Mouse (Mus musculus): ENCODE data around the gene Psmg3. TPM values are rescaled to one million over a fixed set of nuclear protein-coding genes. Genes with fewer than 3 reads are reported as not detected.
A peak's percentile ranks its signal among the peaks of the same experiment; 100 is the strongest.

The Psmg3 gene
- total RNA-seq, 2 experiments from 2014 or later = 7.5 to 8.8 TPM

DNA sequence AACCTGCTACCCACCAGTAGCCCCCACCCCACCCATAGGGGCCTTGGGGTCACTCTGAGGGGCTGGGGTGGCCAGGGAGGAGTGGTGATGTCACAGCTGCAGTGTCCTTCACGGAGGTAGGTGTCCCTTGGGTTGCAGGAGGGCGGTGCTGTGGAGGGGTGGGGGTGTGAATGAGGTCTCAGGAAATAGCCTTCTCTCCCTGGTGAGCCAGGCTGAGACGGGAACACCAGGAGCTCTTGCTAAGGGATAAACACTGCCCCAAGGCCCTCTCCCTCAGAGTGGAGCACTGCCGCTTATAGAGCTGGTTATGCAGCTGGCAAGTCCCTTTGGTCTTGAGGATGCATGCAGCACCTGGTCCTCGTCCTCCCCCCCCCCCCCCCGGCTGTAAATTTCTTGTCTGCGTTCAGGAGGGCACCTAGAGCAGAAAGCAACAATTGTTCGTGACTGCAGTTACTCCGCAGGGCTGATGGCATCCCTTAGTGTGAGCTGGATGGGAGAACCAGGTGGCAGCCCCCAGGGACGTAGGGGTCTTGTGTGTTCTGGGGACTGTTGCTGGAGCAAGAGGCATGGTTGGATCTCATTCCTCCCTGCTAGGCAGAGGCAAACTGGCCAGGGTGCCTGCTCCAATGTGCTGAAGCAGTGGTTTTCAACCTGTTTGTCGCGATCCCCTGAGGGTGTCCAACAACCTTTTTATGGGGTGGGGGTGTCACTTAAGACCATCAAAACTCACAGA lies 28.4 kb downstream of the Psmg3 start:
- intact Hi-C loops (cut with DNase I; ENCODE audit: low total_unique reads) = no loop called here
- DNase-seq = no peak

DNA sequence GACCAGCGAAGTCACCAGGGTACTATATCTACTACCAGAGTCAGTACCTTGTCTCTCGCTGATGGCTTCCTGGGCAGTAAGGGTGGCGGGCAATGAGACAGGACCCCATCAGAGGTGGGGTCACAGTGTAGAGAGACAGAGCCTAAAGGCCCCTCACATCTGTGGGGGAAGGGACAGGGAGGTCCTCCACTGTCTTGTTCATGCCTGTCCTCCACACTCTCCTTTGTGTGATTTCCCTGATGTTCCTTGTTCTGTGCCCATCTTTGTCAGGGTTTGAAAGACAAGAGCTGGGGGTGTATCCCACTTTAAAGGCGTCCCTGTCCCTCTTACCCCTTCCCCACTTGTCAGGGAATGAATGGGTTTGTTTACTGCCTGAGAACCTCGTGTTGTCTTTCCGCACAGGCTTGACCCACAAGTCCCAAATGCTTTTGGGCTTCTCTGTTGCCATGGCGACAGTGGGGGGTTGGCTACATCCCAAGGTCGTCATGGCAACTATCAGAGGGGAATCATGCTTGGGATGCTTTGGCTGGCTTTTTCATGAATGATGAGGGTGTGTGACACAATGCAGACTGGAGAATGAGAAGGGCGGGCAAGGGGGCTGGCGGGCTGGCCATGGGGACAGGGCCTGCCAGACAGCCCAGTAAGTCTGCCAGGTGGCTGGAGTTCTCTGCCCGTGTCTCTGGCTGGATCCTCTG lies 29.1 kb downstream of the Psmg3 start:
- intact Hi-C loops (cut with DNase I; ENCODE audit: low total_unique reads) = no loop called here
- DNase-seq = peak; percentile 79

DNA sequence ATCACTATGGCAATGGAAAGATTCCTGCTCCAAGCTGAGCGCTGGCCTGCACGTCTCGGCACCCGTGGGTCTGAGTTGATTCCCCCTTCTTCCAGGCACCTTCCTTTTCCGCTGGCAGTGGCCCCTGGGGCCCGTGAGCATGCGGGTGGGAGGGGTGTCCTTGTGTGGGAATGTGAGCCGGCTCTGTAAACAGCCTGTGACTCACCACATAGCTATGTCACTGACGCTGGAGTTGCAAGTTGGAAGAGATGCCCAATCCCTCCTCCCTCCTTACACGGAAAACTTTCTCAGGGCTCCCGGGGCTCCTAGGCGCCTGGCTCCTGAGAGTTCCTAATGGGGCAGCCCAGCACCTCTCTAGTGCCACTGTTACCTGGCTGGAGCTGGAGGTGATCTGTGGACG lies 29.8 kb downstream of the Psmg3 start:
- intact Hi-C loops (cut with DNase I; ENCODE audit: low total_unique reads) = no loop called here
- peak; percentile 90 for DNase-seq

DNA sequence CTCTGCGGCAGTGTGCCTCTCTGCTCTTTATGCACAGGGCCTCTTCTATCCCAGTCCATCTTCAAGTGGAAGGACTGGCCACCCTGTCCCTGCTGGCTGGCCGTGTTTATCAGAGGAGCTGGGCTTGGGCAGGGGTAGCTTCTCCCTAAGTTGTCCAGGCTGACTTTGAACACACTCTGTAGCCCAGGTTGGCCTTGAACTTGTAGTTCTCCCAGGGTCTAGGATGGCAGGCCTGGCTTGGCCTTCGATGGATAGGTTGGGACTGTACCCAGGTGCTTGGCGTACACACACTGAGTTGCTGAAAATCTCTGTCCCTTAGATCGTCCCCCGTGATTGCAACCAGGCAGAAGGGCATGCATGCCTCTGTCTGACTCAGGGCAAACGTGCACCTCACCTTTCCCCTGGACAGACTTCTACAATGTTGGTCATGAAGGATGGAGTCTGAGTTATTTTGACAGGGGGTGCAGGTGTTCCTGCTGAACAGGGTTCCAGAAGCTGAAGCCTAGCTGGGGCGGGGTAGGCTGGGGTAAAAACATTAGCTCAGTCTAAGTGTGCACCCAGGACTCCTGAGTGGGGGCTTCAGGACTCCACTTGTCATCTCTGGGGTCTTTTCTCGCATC lies 30.6 kb downstream of the Psmg3 start:
- intact Hi-C loops (cut with DNase I; ENCODE audit: low total_unique reads) = no loop called here

DNA sequence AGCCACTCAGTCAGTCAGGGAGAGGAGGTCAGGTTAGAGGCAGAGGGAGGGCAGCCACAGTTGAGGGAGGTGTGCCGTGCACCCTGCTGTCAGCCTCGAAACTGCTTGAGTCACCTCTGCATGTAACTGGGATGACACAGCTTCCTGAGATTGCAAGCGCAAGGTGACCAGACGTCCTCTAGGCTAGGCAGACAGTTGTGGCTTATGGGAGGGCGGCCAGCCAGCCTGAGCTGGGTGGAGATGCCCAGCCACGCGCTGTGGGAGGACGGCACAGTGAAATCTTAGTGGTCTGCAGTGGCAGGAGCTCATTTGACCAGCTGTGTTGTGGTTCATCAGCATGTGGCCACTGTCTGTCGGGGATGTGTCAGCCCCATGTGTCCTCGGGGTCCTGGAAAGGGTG lies 31.7 kb downstream of the Psmg3 start:
- intact Hi-C loops (cut with DNase I; ENCODE audit: low total_unique reads) = no loop called here
- no peak for DNase-seq

More for the DNA sequence above, 30.6 kb downstream of the Psmg3 start:
- no peak for DNase-seq

DNA sequence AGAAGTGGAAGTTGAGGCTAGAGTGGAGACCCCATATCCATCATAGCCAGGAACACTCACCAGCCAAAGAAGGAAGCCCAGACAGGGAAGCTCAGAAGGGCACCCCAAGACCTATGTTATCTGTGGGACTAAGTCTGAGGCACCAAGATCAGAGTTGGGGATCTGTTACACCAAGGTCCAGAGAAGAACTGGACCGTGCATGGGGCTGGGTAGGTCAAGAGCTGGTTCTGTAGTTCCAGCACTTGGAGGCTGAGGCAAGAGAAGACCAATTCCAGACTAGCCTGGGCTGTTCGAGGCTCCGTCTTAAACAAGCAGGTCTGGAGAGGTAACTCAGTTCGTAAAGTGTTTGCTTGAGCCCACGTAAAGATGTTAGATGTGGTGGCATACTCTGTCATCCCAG lies 32.5 kb downstream of the Psmg3 start:
- no peak for DNase-seq
- intact Hi-C loops (cut with DNase I; ENCODE audit: low total_unique reads) = no loop called here

DNA sequence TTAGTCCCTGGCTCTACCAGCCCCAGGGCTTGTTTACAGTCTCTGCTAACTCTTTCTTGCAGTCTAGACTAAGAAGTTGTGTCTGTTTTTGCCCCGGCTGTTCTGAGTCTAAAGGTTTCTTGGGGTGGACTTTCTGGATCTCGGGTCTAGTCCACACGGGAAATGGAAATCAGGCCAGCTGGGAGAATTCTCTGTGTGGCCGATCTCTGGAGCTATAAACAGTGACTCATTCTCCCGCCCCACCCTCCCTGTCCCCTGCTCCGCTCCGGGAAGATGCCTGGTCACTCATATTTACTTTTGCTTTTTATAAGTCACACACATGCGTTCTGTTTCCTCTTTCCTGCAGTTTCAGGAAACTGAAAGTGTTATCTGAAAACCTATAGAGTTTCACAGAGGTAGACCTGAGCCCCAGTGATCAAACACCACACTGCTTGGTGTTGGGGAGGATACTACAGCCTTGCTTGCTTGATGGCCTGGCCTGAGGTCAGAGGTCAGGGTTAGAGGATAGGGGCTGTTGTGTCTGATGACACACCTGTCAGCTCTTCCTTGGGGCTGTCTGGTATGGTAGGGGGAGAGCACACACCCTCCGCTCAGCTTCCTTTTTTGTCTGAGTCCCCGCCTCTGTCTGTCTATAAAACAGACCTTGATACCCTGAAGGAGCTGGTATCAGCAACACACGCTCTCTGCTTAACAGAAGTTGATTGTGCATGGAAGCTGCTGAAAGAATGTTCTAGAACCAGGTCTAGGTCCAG lies 33.2 kb downstream of the Psmg3 start:
- intact Hi-C loops (cut with DNase I; ENCODE audit: low total_unique reads) = no loop called here
- DNase-seq = peak; percentile 40

DNA sequence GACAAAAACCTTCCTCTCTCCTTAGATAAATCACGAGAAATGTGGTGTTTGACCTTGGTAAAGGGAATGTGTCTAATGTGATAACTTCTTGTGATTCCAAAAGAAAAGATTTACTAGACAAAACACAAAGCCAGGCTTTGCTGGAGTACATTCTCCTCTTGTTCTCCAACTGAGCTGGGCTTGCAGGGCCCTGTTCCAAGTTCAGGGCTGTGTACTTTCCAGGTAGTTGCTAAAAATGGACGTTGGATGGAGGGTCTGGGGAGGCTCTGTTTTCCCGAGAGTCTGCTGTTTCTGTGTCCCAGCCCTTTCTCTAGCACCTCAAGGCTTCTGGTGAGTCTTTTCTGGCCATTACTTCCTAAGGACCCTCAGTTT lies 33.7 kb downstream of the Psmg3 start:
- DNase-seq = no peak
- intact Hi-C loops (cut with DNase I; ENCODE audit: low total_unique reads) = no loop called here

DNA sequence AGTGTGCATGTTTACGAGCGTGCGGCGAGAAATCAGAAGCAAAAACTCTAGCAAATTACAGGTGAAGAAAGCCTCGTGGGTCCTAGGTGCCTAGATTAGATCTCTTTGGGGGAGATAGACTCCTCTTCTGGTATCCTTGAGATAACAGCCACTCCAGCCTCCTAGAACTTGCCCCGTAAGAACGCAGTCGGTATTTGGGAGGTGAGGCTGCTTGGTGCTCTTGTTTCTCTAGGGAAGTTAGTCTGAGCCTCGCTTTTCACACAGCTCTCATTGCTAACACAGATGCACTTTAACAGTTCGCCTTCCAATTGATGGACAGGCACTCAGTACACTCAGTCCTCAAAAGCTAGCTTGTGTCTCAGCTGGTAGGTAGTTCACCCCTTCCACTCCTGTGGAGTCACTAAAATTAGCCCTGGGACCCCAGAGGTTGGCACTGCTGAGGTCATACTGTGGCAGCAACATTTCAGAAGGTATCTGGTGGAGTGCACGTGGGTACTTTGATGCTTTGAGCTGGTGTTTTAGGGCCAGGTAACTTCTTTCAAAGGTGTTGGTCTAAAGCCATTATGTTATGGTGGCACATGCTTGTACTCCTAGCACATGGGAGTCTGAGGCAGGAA lies 34.4 kb downstream of the Psmg3 start:
- intact Hi-C loops (cut with DNase I; ENCODE audit: low total_unique reads) = no loop called here

DNA sequence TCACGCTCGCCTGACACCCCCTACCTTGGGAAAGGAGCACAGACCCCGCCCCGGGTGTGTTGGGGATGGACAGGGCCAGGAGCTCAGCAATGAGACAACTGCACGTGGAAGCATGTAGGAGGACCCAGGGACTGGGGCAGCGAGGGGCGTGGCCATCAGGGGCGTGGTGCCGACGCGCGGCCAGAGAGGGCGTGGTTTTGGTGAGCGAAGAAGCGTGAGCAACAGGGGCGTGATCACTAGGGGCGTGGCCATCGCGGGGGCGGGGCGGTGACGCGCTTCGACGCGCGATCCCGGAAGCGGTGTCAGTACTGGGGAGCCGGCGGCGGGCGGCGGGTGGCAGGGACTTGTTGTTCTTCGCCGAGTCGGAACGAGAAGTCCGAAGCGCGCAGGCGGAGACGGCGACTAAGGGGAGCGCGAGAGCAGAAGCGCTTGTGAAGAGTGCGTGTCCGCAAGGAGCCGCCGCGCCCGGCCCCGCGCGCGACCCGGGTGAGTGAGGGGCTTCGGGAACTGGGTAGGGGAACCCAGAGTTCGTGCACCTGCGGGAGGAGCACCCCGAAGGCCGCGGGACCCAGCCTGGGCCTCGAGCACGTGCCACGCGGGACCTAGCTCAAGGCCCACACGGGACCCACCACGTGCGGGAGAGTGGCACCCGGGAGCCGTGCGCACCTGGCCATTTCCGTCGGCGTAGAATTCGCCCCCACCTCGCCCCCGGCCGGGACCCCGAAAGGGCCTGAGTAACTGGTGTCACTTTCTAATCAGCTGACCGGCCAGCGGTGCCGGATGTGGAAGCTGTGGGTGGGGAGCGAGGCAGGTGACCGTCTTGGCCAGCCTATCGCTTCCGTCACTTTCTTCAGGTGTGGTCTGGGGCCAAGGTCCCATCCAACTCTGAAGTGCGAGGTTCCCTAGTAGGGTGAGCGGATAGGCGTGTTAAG lies 35.2 kb downstream of the Psmg3 start, which contains the start of gene Mafk:
Mafk (plus strand) TSS at position 287 of the 932 bp plus-strand sequence.
- intact Hi-C loops (cut with DNase I; ENCODE audit: low total_unique reads) = no loop called here
- peak; percentile 97 for DNase-seq

More for the DNA sequence above, 34.4 kb downstream of the Psmg3 start:
- no peak for DNase-seq

DNA sequence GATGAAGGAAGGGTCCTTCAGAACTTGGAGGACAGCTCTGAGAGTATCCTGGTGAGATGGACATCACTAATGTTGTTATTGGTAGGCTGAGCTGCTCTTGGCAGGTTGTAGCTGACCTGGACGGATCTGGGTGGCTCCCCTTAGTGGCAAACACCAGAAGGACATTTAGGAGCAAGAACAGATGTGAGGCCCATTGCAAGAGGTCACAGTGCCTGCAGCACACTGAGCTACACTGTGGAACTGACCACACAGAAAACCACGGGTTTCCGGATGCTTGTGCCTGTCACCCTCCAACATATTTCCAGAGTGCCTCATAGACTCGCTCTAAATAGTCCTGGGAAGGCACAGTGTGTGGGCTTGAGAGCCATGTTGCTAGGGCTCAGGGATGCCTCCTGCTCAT lies 37.2 kb downstream of the Psmg3 start:
- intact Hi-C loops (cut with DNase I; ENCODE audit: low total_unique reads) = no loop called here
- DNase-seq = no peak

DNA sequence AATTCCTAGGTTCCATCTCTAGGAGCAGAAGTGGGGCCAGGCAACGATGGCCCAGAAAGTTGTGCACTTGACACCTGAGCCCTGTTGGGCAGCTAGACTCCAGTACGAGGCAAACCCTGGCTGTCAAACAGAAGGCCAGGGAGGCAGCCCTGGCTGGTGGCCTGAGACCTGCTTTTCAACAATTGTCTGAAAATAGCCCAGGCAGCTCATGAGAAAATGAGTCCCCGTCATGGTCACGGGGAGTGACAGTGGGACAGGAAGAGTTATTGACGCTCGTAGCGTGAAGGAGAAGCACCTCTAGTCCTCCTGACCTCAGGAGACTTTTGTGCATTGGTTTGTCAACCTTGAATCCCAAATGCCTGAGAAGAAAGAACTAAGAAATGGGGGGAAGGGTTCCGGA lies 45.3 kb downstream of the Psmg3 start:
- intact Hi-C loops (cut with DNase I; ENCODE audit: low total_unique reads) = no loop called here
- no peak for DNase-seq

DNA sequence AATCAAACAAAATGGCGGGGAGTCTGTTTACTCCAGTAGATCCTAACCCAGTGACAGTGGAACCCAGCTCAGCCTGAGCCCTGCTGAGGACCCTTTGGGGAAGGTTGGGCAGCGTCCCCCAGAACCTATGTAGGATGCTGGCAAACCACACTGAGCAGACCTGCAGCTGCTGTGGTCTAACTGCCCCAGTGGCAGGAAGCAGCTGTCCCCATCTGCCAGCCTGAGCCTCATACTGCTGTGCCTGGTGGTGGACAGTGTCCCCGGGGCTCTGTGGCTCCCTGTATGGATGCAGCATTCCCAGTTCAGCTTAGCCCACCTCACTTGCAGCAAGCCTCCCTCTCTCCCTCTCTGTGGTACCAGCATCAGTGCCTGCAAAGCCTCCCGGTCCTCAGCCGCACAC lies 49.7 kb downstream of the Psmg3 start:
- intact Hi-C loops (cut with DNase I; ENCODE audit: low total_unique reads) = loop anchor here (5.0 kb wide), 1 partner anchor 40 kb away; the partner anchor contains the start of gene Tmem184a
- DNase-seq = no peak

DNA sequence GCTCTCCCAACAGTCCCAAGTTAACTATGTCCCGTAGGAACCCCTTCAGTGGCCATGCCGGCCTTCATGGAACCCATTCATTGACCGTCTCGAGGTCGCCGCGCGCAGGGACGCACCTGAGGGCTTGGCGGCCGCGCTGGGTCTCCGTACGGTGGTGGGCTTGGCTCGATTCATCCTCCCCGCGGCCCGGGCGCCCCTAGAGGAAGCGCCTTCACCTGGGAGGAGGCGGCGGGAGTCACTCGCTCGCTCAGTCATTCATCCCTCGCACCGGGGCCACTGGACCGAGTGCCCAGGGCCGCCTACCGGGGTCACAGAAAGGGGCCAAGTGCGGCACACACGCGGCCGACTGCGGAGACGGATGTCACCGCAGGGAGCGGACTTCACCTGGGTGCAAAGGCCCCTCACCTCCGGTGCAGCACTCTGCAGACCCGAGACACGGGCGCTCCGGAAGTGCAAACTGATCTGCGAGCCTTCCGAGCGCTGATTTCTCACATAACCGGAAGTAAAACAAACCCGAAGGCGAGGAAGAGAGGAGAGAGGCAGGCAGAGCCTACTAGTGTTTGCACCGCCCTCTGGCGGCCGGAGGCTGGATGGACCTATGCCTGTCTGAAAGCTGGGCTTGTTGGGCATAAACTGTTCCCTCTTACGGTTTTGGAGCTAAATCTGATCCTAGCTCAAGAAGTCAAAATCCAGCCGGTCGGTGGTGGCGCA lies 51.3 kb downstream of the Psmg3 start, which contains the start of gene Ints1:
Ints1 (minus strand) TSS at position 459 of the 711 bp plus-strand sequence.
- intact Hi-C loops (cut with DNase I; ENCODE audit: low total_unique reads) = loop anchor here (5.0 kb wide), 1 partner anchor 42 kb away; the partner anchor contains the start of gene Tmem184a
- DNase-seq = peak; percentile 96
